Mouse (Mus musculus) limb, embryonic 11.5 days (tissue): ENCODE measurements at regions not wholly inside any gene's neighbourhood (a gene's known extent, or its start where the extent isn't known, plus 50 kb on each side); places are given as distances from the start of the nearest gene placed in this dataset.

ENCODE experiments used
- ATAC-seq: fragments of 200-750 bp; cut with Nextera tagmentation; 2 replicates; pipeline ENCODE4 v1.8.0; 2017; ENCODE audit warnings: low read depth; ENCODE audit not compliant: insufficient number of reproducible peaks, low FRiP score, low TSS enrichment
- DNase-seq: peaks from one replicate; pipeline ENCODE4 v3.0.0-alpha.2; 2015; ENCODE audit warnings: low spot score
- H3K27ac ChIP-seq: fragments of 300-500 bp; sonication (generic); replicated peaks from 2 replicates; pipeline ENCODE4 v1.5.1; 2014; ENCODE audit warnings: low read depth, mild to moderate bottlenecking, low read length
- H3K27me3 ChIP-seq: fragments of 300-500 bp; sonication (generic); 2 replicates; pipeline ENCODE4 v1.6.1; 2014; ENCODE audit warnings: mild to moderate bottlenecking, low read length, mixed read lengths; ENCODE audit not compliant: control insufficient read depth, insufficient read depth
- H3K36me3 ChIP-seq: fragments of 300-500 bp; sonication (generic); 2 replicates; pipeline ENCODE4 v1.6.1; 2014; ENCODE audit warnings: mild to moderate bottlenecking, low read length, moderate library complexity, mixed read lengths; ENCODE audit not compliant: control insufficient read depth, insufficient read depth
- H3K4me1 ChIP-seq: fragments of 300-500 bp; sonication (generic); 2 replicates; pipeline ENCODE4 v1.6.1; 2014; ENCODE audit warnings: low read length, mixed read lengths; ENCODE audit not compliant: control insufficient read depth, insufficient read depth
- H3K4me2 ChIP-seq: fragments of 300-500 bp; sonication (generic); 2 replicates; pipeline ENCODE4 v1.6.1; 2014; ENCODE audit warnings: low read depth, mild to moderate bottlenecking, moderate library complexity; ENCODE audit not compliant: severe bottlenecking
- H3K4me3 ChIP-seq: fragments of 300-500 bp; sonication (generic); 2 replicates; pipeline ENCODE4 v1.5.1; 2014; ENCODE audit warnings: low read depth, low read length
- H3K9ac ChIP-seq: fragments of 300-500 bp; sonication (generic); 2 replicates; pipeline ENCODE4 v1.6.1; 2014; ENCODE audit warnings: mild to moderate bottlenecking, low read length
- H3K9me3 ChIP-seq: fragments of 300-500 bp; sonication (generic); 2 replicates; pipeline ENCODE4 v1.6.1; 2016; ENCODE audit warnings: low read length; ENCODE audit not compliant: control insufficient read depth
- WGBS: fragments of 180-500 bp; shearing (Covaris S2); extraction: QIAGEN DNeasy Blood & Tissue Kit; methylation state at CpG from one replicate; pipeline ENCODE4 v1.1.7; 2014; 5-methylcytosine and 5-hydroxymethylcytosine counted together

DNA sequence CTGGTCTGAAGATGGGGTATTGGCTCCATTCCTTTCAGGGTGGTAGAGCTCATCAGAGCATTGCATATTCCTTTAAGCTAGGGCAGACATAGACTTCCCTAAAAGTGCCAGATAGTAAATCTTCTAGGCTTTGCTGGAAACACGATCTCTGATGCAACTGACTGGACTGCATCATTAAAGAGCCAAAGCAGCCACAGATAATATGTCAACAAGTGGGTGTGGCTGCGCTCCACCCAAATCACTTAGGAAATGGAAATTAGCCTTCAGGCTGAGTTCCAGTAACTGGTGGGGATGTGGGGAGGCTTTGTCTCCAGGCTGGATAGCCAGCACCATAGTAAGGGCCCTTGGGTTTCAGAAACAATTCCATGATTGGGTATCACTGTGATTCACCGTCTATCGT, 97.3 kb upstream of the Gm12728 start:
- H3K27ac ChIP-seq: no peak overlapping the region
- DNase-seq (no peak), ATAC-seq (no peak)
- H3K4me2 ChIP-seq: no peak overlapping the region
- H3K9me3 ChIP-seq: no peaks in the 10 kb centered on the region
- H3K36me3 ChIP-seq: no peaks in the 10 kb centered on the region
- H3K27me3 ChIP-seq: no peaks in the 10 kb centered on the region
- WGBS: 75% methylated on average over 4 of the region's 4 CpGs
- peaks cover 10% of the 10 kb centered on the region; the same call in 1 of the 2 replicates for H3K4me1 ChIP-seq
- no peak overlapping the region for H3K4me3 ChIP-seq
- H3K9ac ChIP-seq: no peak overlapping the region

DNA sequence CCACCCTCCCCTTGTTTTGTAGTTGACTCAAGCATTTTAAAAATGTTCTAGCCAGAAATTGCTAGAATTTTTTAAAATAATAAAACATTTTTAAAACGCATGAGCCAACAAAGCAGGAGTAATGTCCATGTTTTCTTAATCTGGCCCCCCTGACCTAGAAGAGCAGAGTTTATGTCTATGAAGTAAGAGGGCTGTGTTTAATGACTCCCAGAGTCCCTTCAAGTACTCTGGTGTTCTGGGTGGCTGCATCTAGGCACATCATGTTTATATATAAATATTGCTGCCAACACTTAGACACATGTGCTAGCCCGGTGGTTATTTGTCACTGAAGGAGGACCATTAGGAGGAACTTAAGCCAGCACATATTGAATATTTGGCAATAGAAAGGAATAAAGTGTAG, 93.8 kb upstream of the Gm12728 start:
- 68% methylated on average over 2 of the region's 2 CpGs for WGBS
- DNase-seq: no peak
- Histone ChIP-seq H3K27ac (no peak overlapping the region), H3K4me1 (no peaks in the 10 kb centered on the region), H3K36me3 (no peaks in the 10 kb centered on the region), H3K9me3 (no peaks in the 10 kb centered on the region), H3K4me2 (no peak overlapping the region), H3K4me3 (no peak overlapping the region), H3K9ac (no peak overlapping the region), H3K27me3 (no peaks in the 10 kb centered on the region)
- no peak for ATAC-seq

DNA sequence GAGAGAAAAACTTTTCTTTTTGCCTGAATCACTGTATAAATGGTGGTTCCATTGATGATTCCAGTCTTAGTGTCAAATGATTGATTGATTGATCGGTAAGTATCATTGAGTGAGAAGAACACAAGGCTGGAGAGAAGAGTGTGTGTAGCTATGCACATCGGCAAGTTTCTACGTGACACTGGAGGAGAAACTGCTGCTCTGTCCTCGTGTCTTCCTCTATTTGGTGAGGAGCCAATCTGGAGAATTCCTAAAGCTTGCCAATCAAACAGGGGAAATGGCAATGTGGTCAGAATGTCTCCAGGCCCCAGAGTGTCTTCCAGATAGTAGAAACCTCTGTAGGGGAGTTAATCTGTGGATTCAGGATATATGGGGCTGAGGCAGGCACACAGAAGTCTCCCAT, 92.5 kb upstream of the Gm12728 start:
- no peak overlapping the region for H3K4me3 ChIP-seq
- H3K9me3 ChIP-seq: no peaks in the 10 kb centered on the region
- ATAC-seq (no peak), DNase-seq (no peak)
- no peaks in the 10 kb centered on the region for H3K4me1 ChIP-seq
- no peak overlapping the region for H3K27ac ChIP-seq
- WGBS: 90% methylated on average over 4 of the region's 4 CpGs
- no peaks in the 10 kb centered on the region for H3K27me3 ChIP-seq
- H3K9ac ChIP-seq: no peak overlapping the region
- H3K36me3 ChIP-seq: no peaks in the 10 kb centered on the region
- H3K4me2 ChIP-seq: no peak overlapping the region

DNA sequence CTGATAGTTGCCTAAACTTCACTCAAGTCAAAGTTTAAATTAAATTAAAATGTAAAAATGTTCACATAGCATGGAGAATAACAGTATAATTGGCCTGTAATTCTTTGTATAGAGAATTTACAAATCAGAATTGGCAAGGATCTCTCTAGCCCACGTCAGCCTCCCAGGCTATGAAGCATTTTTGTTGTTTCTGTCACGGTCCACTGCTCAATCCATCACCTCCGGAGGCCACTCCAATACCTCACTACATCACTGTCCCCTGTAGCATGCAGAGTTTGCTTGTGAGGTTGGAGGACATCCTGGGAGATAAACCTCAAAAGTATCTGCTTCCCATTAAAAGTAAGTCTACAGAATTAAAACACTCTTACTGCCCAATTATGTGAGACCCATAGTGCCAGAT, 87.6 kb upstream of the Gm12728 start:
- 61% methylated on average over 3 of the region's 3 CpGs for WGBS
- Histone ChIP-seq H3K4me3 (no peak overlapping the region), H3K4me2 (no peak overlapping the region), H3K27me3 (no peaks in the 10 kb centered on the region), H3K36me3 (no peaks in the 10 kb centered on the region), H3K4me1 (no peaks in the 10 kb centered on the region), H3K9me3 (no peaks in the 10 kb centered on the region), H3K9ac (no peak overlapping the region), H3K27ac (no peak overlapping the region)
- DNase-seq: no peak
- ATAC-seq: no peak

DNA sequence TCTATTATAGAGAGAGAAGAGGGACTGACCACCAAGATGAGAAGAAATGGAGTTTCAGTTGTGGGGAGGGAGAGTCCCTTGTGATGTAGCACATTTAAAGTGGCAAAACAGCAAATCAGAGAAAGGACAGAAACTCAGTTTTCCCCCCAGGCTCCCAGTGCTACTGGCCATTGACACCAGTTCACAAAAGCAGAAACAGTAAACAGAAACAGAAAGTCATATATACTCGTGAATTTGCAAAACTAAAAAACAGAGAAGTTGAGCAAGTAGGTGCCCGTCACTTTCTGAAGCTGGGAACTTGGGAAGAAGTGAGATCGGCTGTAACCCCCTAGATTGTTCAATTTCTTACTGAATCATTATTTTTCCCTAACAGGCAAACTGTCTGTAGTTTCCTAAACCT, 86.3 kb upstream of the Gm12728 start:
- Histone ChIP-seq H3K4me2 (no peak overlapping the region), H3K36me3 (no peaks in the 10 kb centered on the region), H3K27ac (no peak overlapping the region), H3K4me3 (no peak overlapping the region), H3K9me3 (no peaks in the 10 kb centered on the region), H3K4me1 (0 out of 2 replicates have a peak, but pooled peaks cover 2% of the 10 kb centered on the region), H3K9ac (no peak overlapping the region), H3K27me3 (no peaks in the 10 kb centered on the region)
- ATAC-seq (no peak), DNase-seq (no peak)
- WGBS: 83% methylated on average over 3 of the region's 3 CpGs

DNA sequence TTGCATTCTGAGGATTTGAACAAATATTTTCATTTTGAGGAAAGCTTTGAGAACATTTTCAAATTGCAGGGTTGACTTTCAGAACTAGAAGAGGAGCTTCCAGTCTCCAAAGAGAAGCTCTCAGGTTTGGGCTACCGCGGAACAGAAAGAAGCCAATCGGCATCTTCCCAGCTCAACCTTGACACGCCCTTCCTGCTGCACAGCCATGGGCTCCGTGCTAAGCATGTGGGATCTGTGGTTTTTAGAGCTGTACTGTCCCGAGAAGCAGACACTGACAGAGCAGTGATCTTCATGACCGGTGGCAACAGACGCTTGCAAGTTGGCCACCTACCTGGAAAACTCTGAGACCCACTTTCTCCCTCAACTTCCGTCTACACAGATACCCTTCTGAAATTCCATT, 85.4 kb upstream of the Gm12728 start:
- H3K4me2 ChIP-seq: no peak overlapping the region
- no peaks in the 10 kb centered on the region for H3K9me3 ChIP-seq
- no peaks in the 10 kb centered on the region for H3K36me3 ChIP-seq
- H3K27ac ChIP-seq: no peak overlapping the region
- no peak for DNase-seq
- H3K4me3 ChIP-seq: no peak overlapping the region
- no peak for ATAC-seq
- H3K9ac ChIP-seq: no peak overlapping the region
- WGBS: 92% methylated on average over 9 of the region's 9 CpGs
- 0 out of 2 replicates have a peak, but pooled peaks cover 2% of the 10 kb centered on the region for H3K4me1 ChIP-seq
- H3K27me3 ChIP-seq: no peaks in the 10 kb centered on the region

DNA sequence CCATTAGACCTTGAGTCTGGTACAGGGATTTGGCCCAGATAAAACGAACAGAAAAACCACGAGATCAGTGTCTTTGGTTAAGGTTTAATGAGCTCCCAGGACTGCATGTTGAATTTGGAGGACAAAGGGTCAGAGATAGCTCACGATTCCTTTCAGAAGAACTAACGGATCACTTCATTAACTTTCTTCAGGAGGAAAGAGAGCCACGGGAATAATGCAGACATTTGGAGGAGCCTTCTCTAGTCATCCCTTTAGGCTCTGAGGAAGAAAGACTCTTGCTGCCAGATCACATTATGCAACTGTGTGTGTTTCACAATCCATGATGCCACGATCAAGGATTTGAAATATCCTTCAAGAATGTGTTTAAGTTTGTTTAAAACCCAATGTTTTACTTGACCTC, 83.7 kb upstream of the Gm12728 start:
- Histone ChIP-seq H3K4me2 (no peak overlapping the region), H3K4me3 (no peak overlapping the region), H3K27ac (no peak overlapping the region), H3K36me3 (no peaks in the 10 kb centered on the region), H3K9ac (no peak overlapping the region), H3K9me3 (no peaks in the 10 kb centered on the region), H3K4me1 (0 out of 2 replicates have a peak, but pooled peaks cover 2% of the 10 kb centered on the region), H3K27me3 (no peaks in the 10 kb centered on the region)
- no peak for DNase-seq
- no peak for ATAC-seq
- WGBS: 71% methylated on average over 6 of the region's 6 CpGs

DNA sequence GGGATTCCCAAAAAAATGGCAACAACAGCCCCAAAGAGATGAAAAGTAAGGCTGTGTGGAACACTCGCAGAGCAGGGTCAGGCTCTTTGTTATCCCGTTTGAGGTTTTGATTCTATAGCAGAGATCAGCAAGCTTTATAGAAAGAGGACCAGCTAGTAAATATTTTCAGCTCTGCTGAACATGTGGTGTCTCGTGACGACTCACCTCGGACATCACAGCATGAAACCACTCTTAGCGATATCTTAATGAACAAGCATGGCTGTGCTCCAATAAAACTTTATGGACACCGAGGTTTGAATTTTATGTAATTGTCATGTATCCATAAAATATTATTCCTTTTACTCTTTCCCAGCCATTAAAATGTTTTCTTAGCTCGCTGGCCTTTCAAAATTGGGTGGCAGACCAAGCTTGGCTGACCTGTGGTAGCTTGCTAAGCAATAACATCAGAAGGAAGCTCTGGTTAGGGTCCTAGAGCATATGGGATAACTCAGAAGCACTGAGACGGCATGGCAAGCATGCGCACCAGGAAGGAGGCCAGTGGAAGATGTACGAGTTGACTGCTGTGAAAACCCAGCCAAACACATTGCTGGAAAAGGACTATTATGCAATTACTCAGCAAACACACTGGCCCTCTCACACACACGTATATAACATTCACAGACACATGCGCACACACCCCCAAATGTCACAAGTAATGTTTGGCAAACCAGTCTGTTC, 81.4 kb upstream of the Gm12728 start:
- DNase-seq (peak; percentile 31), ATAC-seq (no peak)
- no peak overlapping the region for H3K4me2 ChIP-seq
- H3K4me3 ChIP-seq: no peak overlapping the region
- H3K27me3 ChIP-seq: no peaks in the 10 kb centered on the region
- 38% methylated on average over 13 of the region's 13 CpGs for WGBS
- 0 out of 2 replicates have a peak, but pooled peaks cover 2% of the 10 kb centered on the region for H3K4me1 ChIP-seq
- no peaks in the 10 kb centered on the region for H3K36me3 ChIP-seq
- no peak overlapping the region for H3K9ac ChIP-seq
- no peaks in the 10 kb centered on the region for H3K9me3 ChIP-seq
- H3K27ac ChIP-seq: no peak overlapping the region

DNA sequence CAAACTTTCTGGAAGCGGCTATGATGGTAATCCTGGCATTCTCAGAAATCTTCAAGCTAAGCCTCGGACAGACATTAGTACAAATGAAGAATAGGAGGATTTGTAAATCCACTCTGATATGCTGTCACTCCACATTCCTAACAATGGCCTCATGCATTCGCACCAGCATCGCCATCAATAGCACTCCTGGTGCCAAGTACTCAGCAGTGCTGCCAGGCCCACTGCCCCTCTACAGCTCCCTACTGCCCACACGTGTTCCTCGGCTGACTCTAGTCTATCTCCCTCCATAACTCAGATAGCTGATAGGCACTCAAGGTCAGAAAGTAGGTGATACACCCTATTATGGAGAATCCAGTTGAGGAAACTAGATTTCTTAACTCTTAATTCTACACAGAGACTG, 75.7 kb upstream of the Gm12728 start:
- Histone ChIP-seq H3K4me3 (no peak overlapping the region), H3K4me2 (no peak overlapping the region), H3K27ac (no peak overlapping the region), H3K9ac (no peak overlapping the region), H3K9me3 (no peaks in the 10 kb centered on the region), H3K27me3 (no peaks in the 10 kb centered on the region), H3K36me3 (no peaks in the 10 kb centered on the region), H3K4me1 (no peaks in the 10 kb centered on the region)
- 99% methylated on average over 6 of the region's 6 CpGs for WGBS
- DNase-seq (no peak), ATAC-seq (no peak)
